Mouse (Mus musculus) liver, adult (tissue): ENCODE measurements around the gene Snapc4.

Source experiments
- GATA4 ChIP-seq: IDR thresholded peaks from 2 replicates; pipeline ENCODE4 v1.6.1; 2014; ENCODE audit warnings: mild to moderate bottlenecking, low read length; ENCODE audit not compliant: insufficient replicate concordance

Gene Snapc4

DNA sequence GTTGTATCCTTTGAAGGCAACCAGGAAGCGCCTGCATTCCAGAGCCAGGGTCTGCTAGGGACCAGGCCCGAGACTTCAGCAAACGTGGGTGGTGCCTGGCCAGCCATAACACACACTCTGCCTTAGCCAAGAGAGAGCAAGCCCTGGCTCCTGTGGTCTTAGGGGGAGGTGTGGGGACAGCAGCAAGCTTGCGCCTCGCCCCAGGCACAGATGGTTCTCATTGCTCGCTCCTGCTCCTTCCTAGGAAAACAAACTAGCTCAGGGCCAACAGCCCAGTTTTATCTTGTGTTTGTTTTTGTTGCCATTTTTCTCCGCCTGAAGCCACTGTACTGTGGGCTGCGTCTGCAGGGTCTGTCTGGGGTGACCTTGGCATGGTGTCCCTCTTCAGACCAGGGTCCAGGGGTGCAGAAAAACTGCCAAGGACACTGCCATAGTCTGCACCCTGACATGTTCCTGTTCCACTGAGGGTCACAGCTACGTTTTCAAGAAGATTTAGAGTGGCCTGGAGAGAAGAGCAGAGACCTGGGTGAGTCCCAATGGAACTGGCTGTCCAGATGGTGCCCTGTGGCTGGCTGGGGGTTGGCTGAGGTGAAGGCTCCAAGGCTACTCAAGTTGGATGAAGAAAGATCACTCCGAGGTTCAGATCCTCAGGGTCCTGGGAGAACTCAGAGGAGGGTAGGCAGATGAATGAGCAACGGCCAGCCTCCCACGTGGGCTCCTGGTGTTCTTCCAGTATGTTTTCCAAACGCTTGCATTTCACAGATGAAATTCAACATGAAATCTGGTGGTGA is 66.0 kb downstream of the Snapc4 start:
- TF ChIP-seq GATA4, result no peak

DNA sequence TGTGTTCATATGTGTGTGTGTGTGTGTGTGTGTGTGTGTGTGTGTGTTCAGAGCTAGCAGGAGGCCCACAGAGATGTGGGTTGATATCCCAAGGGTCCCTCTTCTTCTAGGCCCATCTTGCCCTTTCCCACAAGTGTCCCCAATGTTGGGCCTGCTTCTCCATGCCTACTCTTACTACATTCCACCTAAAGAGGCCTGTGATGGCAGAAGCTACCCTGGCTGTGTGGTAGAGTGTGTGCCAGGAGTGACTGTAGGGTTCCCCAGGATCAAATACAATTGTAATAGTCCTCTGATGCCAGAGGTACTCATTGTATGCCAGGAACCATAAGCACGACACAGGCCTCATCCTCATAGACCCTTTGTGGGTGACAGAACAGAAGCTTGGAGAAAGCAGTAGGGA is 67.1 kb downstream of the Snapc4 start:
- TF ChIP-seq GATA4, result no peak

DNA sequence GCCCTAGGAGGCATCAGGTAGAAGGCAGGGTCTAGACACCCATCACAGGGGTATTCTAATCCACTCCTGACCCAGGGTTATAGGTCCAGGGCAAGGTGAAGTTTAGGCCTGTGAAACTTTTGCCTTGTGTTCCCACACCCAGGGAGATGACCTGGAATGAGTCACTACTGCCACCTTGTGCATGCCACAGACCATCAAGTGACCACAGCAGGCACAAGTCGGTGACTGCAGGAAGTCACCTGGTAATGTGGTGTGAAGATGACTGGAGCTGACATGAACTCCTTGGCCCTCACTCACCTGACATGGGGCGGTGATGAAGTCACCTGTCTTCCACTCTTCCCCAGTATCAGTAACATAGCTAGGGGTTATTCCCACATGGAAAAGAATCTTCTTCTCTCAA is 67.6 kb downstream of the Snapc4 start:
- TF ChIP-seq GATA4, result no peak
